Mouse (Mus musculus) erythroblast, embryonic 14.5 days (primary cell): ENCODE data around the gene Fam50b. TPM values are rescaled to one million over a fixed set of nuclear protein-coding genes. Genes with fewer than 3 reads are reported as not detected.

Experiments
- H3K27me3 ChIP-seq: 2 replicates; pipeline ENCODE4 v1.6.1; 2012; ENCODE audit warnings: inconsistent platforms; ENCODE audit not compliant: control insufficient read depth
- H3K36me3 ChIP-seq: 2 replicates; pipeline ENCODE4 v1.6.1; 2012; ENCODE audit warnings: mild to moderate bottlenecking, inconsistent platforms; ENCODE audit not compliant: control insufficient read depth
- H3K4me1 ChIP-seq: 2 replicates; pipeline ENCODE4 v1.6.1; 2012; ENCODE audit warnings: inconsistent platforms; ENCODE audit not compliant: control insufficient read depth
- H3K4me3 ChIP-seq: replicated peaks from 2 replicates; pipeline ENCODE3; 2012; ENCODE audit warnings: moderate library complexity, mild to moderate bottlenecking, inconsistent platforms
- H3K9me3 ChIP-seq: 2 replicates; pipeline ENCODE4 v1.6.1; 2012; ENCODE audit warnings: low read length, inconsistent platforms, mixed read lengths; ENCODE audit not compliant: control insufficient read depth
- GATA1 ChIP-seq: IDR thresholded peaks from 2 replicates; pipeline ENCODE4 v1.6.1; 2012; ENCODE audit warnings: low read length, inconsistent platforms, mixed read lengths
- TAL1 ChIP-seq: IDR thresholded peaks from 3 replicates; pipeline ENCODE4 v1.6.1; 2012; ENCODE audit warnings: low read length, inconsistent platforms, mixed read lengths
- polyA plus RNA-seq: library from polyadenylated mRNA; stranded (reverse); fragments of >175 nt; gene quantifications from 2 replicates; pipeline ENCODE4 v1.2.3, GENCODE M21; 2012

The Fam50b gene
- polyA plus RNA-seq, 1 experiment: not detected

GRCm38 (mm10) chr13:34708955-34709354, 25.7 kb upstream of the Fam50b start:
- Histone ChIP-seq H3K4me1 (no peaks in the 10 kb centered on the region), H3K27me3 (no peaks in the 10 kb centered on the region), H3K36me3 (no peaks in the 10 kb centered on the region), H3K9me3 (no peaks in the 10 kb centered on the region), H3K4me3 (no peak overlapping the region)
- TF ChIP-seq TAL1 (no peak), GATA1 (no peak)

DNA sequence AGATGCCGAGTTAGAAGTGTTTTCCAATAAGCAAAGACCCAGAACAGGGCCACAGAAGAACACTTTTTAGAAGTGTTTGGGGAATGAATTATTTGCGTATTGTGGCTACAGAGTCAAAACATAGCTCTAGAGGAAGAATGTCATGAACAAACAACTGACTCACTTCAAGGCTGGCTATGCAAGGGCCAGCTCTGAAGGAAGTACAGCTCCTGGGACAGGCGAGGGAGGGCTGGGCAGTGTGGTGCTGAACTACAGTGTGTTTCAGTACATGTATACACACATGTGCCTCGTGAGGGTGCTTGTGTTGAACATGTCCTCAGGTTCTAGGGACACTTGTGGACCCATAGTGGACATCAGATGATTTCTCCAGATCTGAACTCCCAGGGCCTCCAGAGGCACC, 25.1 kb upstream of the Fam50b start:
- TF ChIP-seq GATA1: no peak
- TF ChIP-seq TAL1: no peak
- no peak overlapping the region for H3K4me3 ChIP-seq
- no peaks in the 10 kb centered on the region for H3K27me3 ChIP-seq
- no peaks in the 10 kb centered on the region for H3K36me3 ChIP-seq
- H3K4me1 ChIP-seq: no peaks in the 10 kb centered on the region
- no peaks in the 10 kb centered on the region for H3K9me3 ChIP-seq

- Histone ChIP-seq H3K9me3 (no peaks in the 10 kb centered on the region), H3K4me1 (no peaks in the 10 kb centered on the region), H3K36me3 (no peaks in the 10 kb centered on the region), H3K4me3 (no peak overlapping the region), H3K27me3 (no peaks in the 10 kb centered on the region)
- TF ChIP-seq TAL1: no peak
Measured at GRCm38 (mm10) chr13:34711410-34711809, 23.2 kb upstream of the Fam50b start.

DNA sequence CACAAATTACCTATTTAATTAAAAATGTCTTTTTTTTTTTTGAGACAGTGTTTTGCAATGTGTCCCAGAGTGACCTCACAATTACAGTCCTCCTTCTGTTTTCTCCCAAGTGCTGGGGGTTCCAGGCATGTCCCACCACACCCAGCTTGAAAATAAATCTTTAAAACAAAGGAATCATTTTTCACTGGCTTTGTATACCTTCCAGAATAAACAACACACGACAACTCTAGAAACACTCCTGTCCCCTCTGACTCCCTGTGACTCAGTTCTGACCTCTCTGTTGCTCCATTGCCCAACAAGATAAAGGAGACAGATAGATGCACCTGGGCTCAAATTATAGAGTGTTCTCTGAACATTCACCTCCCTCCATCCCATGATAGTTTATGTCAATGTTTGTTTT, 21.8 kb upstream of the Fam50b start:
- no peaks in the 10 kb centered on the region for H3K36me3 ChIP-seq
- no peak overlapping the region for H3K4me3 ChIP-seq
- H3K27me3 ChIP-seq: no peaks in the 10 kb centered on the region
- no peaks in the 10 kb centered on the region for H3K9me3 ChIP-seq
- H3K4me1 ChIP-seq: no peaks in the 10 kb centered on the region
- TF ChIP-seq TAL1 (no peak), GATA1 (no peak)

GRCm38 (mm10) chr13:34715437-34715838, 19.2 kb upstream of the Fam50b start:
- H3K36me3 ChIP-seq: no peaks in the 10 kb centered on the region
- H3K4me1 ChIP-seq: no peaks in the 10 kb centered on the region
- TF ChIP-seq TAL1 (no peak), GATA1 (no peak)
- no peaks in the 10 kb centered on the region for H3K27me3 ChIP-seq
- no peak overlapping the region for H3K4me3 ChIP-seq
- no peaks in the 10 kb centered on the region for H3K9me3 ChIP-seq

DNA sequence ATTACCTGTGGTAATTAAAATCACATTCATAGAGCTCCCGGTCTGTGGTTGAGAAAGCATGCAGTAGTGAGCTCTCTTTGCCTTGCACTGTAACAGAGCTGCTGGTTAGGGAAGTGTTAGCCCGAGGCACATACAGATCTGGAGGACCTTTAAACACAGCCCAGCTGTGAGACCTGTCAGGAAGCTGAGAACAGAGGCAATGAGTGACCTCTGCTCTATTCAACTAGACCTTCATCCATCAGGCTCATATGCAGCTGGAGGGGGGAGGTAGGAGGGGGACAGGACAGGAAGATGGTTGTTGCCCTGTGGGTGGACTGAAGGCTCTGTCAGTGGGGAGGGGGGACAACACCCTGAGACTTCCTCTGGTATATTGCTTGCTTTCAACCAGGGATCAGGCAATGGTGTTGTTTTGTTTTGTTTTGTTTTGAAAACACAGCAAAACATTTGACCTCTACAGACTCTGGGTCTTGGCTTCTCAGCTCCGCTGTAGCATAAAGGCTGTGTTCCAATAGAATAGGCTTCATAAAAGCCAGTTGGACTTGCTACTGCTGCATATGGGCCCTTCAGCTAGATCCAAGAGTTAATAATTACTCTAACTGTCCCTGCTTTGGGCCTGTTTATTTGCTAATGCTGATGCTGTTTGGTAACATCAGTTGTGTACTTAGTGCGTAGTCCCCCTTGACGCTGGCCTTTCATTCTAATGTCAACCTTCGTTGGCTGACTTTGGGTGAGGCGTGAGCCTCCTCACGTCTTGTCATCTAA, 9.6 kb upstream of the Fam50b start:
- Histone ChIP-seq H3K36me3 (no peaks in the 10 kb centered on the region), H3K4me1 (no peaks in the 10 kb centered on the region), H3K4me3 (no peak overlapping the region), H3K9me3 (no peaks in the 10 kb centered on the region), H3K27me3 (peaks cover 4% of the 10 kb centered on the region)
- TF ChIP-seq TAL1 (no peak), GATA1 (no peak)

- TF ChIP-seq TAL1 (no peak), GATA1 (no peak)
- peaks cover 4% of the 10 kb centered on the region for H3K27me3 ChIP-seq
- H3K4me1 ChIP-seq: no peaks in the 10 kb centered on the region
Measured at GRCm38 (mm10) chr13:34725800-34726476, 8.7 kb upstream of the Fam50b start.

GRCm38 (mm10) chr13:34726477-34726805, 8.2 kb upstream of the Fam50b start:
- Histone ChIP-seq H3K36me3 (no peaks in the 10 kb centered on the region), H3K27me3 (peaks cover 4% of the 10 kb centered on the region), H3K9me3 (no peaks in the 10 kb centered on the region), H3K4me3 (no peak overlapping the region), H3K4me1 (no peaks in the 10 kb centered on the region)
- no peak for TF ChIP-seq GATA1
- no peak for TF ChIP-seq TAL1

More at GRCm38 (mm10) chr13:34725800-34726476, 8.7 kb upstream of the Fam50b start:
- Histone ChIP-seq H3K4me3 (no peak overlapping the region), H3K36me3 (no peaks in the 10 kb centered on the region), H3K9me3 (no peaks in the 10 kb centered on the region)

- Histone ChIP-seq H3K4me1 (no peaks in the 10 kb centered on the region), H3K9me3 (no peaks in the 10 kb centered on the region), H3K27me3 (peaks cover 4% of the 10 kb centered on the region), H3K4me3 (no peak overlapping the region), H3K36me3 (no peaks in the 10 kb centered on the region)
- no peak for TF ChIP-seq TAL1
- TF ChIP-seq GATA1: no peak
Measured at GRCm38 (mm10) chr13:34727060-34727459, 7.6 kb upstream of the Fam50b start.
